Mouse (Mus musculus): ENCODE measurements around the gene Calhm3. TPM values are rescaled to one million over a fixed set of nuclear protein-coding genes. Genes with fewer than 3 reads are reported as not detected.

The Calhm3 gene
- polyA plus RNA-seq, 1 experiment from 2014 or later = not detected

DNA sequence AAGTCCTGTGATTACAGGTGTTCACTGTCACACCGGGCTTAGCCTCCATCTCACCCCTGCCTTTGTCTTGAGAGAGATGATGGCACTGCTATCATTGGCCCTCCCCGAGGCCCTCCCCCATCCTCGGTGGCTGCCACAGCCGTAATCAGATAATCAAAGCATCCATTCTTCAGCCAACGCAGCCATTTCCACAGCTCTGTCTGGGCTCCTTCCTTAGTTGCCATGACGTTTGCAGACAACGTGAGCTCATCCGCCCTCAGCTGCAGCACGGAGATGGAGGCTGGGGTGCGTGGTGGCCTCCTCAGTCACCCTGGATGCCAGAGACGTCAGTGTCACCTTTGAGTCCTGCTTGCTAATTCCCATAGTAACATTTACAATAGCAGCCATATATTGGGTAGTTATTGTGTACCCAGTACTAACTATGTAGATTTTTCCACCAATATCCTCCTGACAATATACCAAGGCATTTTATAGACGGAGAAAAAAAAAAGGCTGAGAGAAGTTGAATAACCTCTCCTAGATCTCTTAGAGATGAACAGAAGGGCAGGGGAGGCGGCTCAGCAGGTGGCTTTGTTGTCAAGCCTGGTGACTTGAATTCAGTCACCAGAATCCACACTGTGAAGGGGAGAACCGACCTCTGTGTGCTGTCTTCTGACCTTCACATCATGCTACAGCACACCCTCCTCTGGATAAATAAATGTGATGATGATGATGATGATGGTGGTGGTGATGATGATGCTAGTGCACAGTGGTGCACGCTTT is 29.1 kb upstream of the Calhm3 start:
- no peak overlapping the region for H3K4me2 ChIP-seq (replicated peaks; ENCODE audit: low read depth, low read length)
- H3K27ac ChIP-seq (ENCODE audit: low read depth, low read length) = no peak overlapping the region
- ATAC-seq (ENCODE audit: low FRiP score, low TSS enrichment) = no peak
- no peaks in the 10 kb centered on the region for H3K4me1 ChIP-seq (ENCODE audit: control insufficient read depth, insufficient read depth, low read length)
- H3K27me3 ChIP-seq (ENCODE audit: control insufficient read depth, insufficient read depth, low read length) = no peaks in the 10 kb centered on the region
- 49% methylated on average over 15 of the region's 15 CpGs for WGBS
- no peaks in the 10 kb centered on the region for H3K36me3 ChIP-seq (ENCODE audit: control insufficient read depth, insufficient read depth, low read length)
- no peak overlapping the region for H3K4me3 ChIP-seq (ENCODE audit: low read length)
- H3K9ac ChIP-seq (ENCODE audit: low read depth, low read length) = no peak overlapping the region
- H3K9me3 ChIP-seq (ENCODE audit: control insufficient read depth, low read length) = peaks cover 6% of the 10 kb centered on the region; the same call in 1 of the 2 replicates

DNA sequence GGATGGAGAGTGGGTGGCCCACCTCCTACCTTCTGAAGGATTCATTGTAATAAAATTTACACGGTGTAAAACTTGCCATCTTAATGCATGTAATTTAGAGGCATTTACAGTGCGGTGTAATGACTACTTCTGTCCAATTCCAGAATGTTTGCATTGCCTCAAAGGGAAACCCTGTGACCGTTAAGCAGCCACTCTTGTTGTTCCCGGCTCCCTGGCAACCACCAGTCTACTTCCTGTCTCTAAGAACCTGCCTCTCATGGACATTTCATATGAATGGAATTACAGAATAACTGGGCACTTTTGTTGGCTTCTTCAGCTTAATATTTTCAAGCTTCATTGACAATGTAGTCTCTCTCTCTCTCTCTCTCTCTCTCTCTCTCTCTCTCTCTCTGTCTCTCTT is 27.2 kb upstream of the Calhm3 start:
- 57% methylated on average over 4 of the region's 4 CpGs for WGBS
- no peak for ATAC-seq (ENCODE audit: low FRiP score, low TSS enrichment)

DNA sequence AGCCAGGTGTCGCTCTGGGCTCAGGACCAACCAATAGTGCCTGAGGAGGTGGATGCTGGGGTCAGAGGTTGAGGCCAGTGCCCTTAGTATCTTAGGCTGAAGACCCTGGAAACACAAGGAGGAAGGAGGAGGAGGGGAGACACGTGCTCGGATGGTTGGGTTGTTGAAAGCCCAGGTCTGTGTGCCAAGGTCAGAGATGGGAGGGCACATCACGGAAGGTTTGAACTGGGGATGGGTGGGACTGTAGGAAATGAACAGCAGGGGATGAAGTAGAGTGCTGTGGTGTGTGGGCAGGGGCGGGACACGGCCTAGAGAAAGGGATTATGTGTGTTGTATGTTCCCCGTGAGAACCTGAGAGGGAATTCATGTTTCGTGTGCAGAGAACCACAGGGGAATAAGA is 26.7 kb upstream of the Calhm3 start:
- Histone ChIP-seq H3K27me3 (ENCODE audit: control insufficient read depth, insufficient read depth, low read length) (peaks cover 18% of the 10 kb centered on the region; the same call in 1 of the 2 replicates), H3K4me3 (ENCODE audit: low read length) (no peak overlapping the region), H3K9ac (ENCODE audit: low read depth, low read length) (no peak overlapping the region), H3K27ac (ENCODE audit: low read depth, low read length) (no peak overlapping the region), H3K4me1 (ENCODE audit: control insufficient read depth, insufficient read depth, low read length) (0 out of 2 replicates have a peak, but pooled peaks cover 3% of the 10 kb centered on the region), H3K4me2 (replicated peaks; ENCODE audit: low read depth, low read length) (no peak overlapping the region), H3K36me3 (ENCODE audit: control insufficient read depth, insufficient read depth, low read length) (no peaks in the 10 kb centered on the region), H3K9me3 (ENCODE audit: control insufficient read depth, low read length) (peaks cover 6% of the 10 kb centered on the region; the same call in 1 of the 2 replicates)
- 53% methylated on average over 8 of the region's 8 CpGs for WGBS
- no peak for ATAC-seq (ENCODE audit: low FRiP score, low TSS enrichment)

More for the DNA sequence above, 27.2 kb upstream of the Calhm3 start:
- Histone ChIP-seq H3K9me3 (ENCODE audit: control insufficient read depth, low read length) (peaks cover 6% of the 10 kb centered on the region; the same call in 1 of the 2 replicates), H3K9ac (ENCODE audit: low read depth, low read length) (no peak overlapping the region), H3K27me3 (ENCODE audit: control insufficient read depth, insufficient read depth, low read length) (peaks cover 12% of the 10 kb centered on the region; the same call in 1 of the 2 replicates), H3K36me3 (ENCODE audit: control insufficient read depth, insufficient read depth, low read length) (no peaks in the 10 kb centered on the region), H3K27ac (ENCODE audit: low read depth, low read length) (no peak overlapping the region), H3K4me1 (ENCODE audit: control insufficient read depth, insufficient read depth, low read length) (0 out of 2 replicates have a peak, but pooled peaks cover 1% of the 10 kb centered on the region), H3K4me3 (ENCODE audit: low read length) (no peak overlapping the region), H3K4me2 (replicated peaks; ENCODE audit: low read depth, low read length) (no peak overlapping the region)

DNA sequence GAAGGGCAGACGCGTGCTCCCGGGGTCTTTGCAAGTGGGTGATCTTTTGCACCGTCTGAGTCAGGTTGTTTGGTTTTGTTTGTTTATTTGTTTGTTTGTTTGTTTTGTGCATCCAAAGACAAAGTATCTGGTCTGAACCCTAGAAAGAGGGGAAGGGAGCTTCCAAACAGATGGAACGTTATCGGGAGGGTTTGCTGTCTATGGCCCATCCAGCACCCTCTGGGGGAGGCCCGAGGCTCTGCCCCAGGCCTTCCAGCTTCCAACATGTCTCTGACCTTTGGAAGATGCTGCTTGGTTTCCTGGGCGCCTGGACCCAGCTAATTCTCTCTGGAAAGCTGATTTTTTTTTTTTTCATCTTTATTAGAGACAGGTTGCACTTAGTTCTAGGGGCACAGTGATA is 22.4 kb upstream of the Calhm3 start:
- WGBS = 17% methylated on average over 8 of the region's 8 CpGs
- H3K4me2 ChIP-seq (replicated peaks; ENCODE audit: low read depth, low read length) = peak overlapping the region; percentile 99; the same call in 1 of the 2 replicates
- no peak overlapping the region for H3K9ac ChIP-seq (ENCODE audit: low read depth, low read length)

DNA sequence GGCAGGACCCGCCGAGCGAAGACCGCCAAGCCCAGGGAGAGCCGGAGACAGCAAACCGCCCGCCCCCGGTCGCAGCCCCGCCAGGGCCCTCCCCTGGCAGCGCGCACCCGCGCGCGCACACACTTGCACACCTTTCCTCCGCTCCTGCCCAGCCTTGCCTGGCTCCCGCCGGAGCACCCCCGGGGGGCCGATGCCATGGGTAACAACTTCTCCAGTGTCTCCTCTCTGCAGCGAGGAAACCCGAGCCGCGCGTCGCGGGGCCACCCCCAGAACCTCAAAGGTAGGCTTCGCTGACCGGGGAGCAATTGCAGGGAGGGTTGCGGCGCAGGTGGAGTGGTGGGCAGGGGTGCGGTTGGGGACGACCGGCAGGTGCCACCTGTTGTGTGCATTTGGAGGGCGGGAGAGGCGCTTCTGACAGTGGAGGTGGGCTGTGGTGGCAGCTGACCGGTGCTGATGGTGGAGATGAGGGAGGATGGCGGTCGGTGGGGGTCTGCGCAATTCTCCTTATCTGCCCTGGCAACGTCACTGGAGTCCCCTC is 21.8 kb upstream of the Calhm3 start:
- no peak overlapping the region for H3K27ac ChIP-seq (ENCODE audit: low read depth, low read length)
- peaks cover 10% of the 10 kb centered on the region; the same call in 1 of the 2 replicates for H3K4me1 ChIP-seq (ENCODE audit: control insufficient read depth, insufficient read depth, low read length)
- H3K9ac ChIP-seq (ENCODE audit: low read depth, low read length) = peak overlapping the region; percentile 63
- H3K36me3 ChIP-seq (ENCODE audit: control insufficient read depth, insufficient read depth, low read length) = no peaks in the 10 kb centered on the region
- H3K9me3 ChIP-seq (ENCODE audit: control insufficient read depth, low read length) = peaks cover 6% of the 10 kb centered on the region; the same call in 1 of the 2 replicates
- peaks cover 27% of the 10 kb centered on the region; the same call in 1 of the 2 replicates for H3K27me3 ChIP-seq (ENCODE audit: control insufficient read depth, insufficient read depth, low read length)
- H3K4me3 ChIP-seq (ENCODE audit: low read length) = peak overlapping the region; percentile 69
- WGBS = under 1% methylated on average over 32 of the region's 42 CpGs
- ATAC-seq (ENCODE audit: low FRiP score, low TSS enrichment) = peak; percentile 30; the same call in 1 of the 2 replicates
- H3K4me2 ChIP-seq (replicated peaks; ENCODE audit: low read depth, low read length) = peak overlapping the region; percentile 99

More for the DNA sequence above, 22.4 kb upstream of the Calhm3 start:
- ATAC-seq (ENCODE audit: low FRiP score, low TSS enrichment) = no peak
- Histone ChIP-seq H3K27ac (ENCODE audit: low read depth, low read length) (no peak overlapping the region), H3K4me1 (ENCODE audit: control insufficient read depth, insufficient read depth, low read length) (peaks cover 10% of the 10 kb centered on the region; the same call in 1 of the 2 replicates), H3K27me3 (ENCODE audit: control insufficient read depth, insufficient read depth, low read length) (peaks cover 27% of the 10 kb centered on the region; the same call in 1 of the 2 replicates), H3K4me3 (ENCODE audit: low read length) (peak overlapping the region; percentile 69; the same call in 1 of the 2 replicates), H3K9me3 (ENCODE audit: control insufficient read depth, low read length) (peaks cover 6% of the 10 kb centered on the region; the same call in 1 of the 2 replicates), H3K36me3 (ENCODE audit: control insufficient read depth, insufficient read depth, low read length) (no peaks in the 10 kb centered on the region)

DNA sequence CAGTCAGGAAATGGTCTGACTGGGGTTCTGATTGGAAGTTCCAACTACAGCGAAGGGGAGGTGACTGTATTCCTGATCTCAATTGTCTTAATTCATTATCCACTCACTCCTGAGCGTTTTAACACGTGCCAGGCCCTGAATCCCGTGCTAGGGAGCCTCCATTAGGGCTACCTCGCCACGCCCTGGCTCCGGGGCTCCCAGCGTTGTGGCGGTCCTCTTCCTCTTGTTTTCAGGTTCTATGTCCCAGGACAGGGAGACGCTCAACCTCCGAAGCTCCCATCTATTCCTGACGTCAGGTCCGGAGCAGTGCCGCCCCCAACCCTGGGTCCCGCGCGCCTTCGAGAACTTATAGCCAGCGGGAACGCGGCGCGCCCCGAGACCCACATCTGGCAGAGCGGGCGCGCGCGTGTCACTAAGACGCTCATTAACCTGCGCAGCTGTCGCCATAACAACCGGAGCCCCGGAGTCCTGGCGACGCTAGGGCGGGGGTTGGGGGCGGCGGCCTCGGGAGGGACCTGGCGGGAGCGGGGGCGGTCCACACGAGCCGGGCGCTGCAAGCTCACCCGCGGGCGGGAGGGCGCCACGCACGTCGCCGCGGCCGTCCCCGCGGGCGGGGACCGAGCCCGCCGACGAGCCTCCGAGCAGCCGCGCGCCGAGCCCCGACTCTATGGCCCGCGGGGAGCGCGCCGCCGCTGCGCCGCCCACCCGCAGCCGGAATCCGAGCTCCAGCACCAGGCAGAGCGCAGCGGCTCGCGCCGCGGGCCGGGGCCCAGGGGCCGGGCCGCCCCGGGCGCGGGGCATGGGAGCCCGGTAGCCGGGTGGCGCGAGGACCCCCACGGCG is 21.1 kb upstream of the Calhm3 start, which contains the start of gene Neurl1a:
TSS of gene Neurl1a (plus strand) at position 390 of the 841 bp plus-strand sequence.
- WGBS = under 1% methylated on average over 66 of the region's 98 CpGs
- peaks cover 6% of the 10 kb centered on the region; the same call in 1 of the 2 replicates for H3K9me3 ChIP-seq (ENCODE audit: control insufficient read depth, low read length)
- peak within 1 kb of the TSS; percentile 69 for H3K4me3 ChIP-seq (ENCODE audit: low read length)

DNA sequence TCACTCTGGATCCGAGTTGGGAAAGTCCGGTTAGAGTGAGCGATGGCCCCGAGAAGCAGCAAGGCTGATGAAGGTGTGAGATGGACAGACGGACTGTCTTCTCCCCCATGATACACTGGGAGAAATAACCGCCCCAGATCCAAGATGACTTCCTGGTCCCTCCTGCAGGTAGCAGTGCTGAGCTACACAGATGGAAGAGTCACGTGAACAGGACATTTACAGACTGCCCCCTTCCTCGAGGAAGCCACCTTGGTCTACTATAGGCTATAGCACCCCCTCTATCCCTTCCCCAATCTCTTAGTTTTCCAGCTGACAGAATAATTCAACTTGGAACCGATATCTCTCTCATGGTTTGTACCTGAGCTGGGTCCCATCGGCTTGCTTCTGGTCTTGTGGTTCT is 20.4 kb upstream of the Calhm3 start:
- Histone ChIP-seq H3K9me3 (ENCODE audit: control insufficient read depth, low read length) (peaks cover 6% of the 10 kb centered on the region; the same call in 1 of the 2 replicates), H3K27ac (ENCODE audit: low read depth, low read length) (no peak overlapping the region), H3K4me2 (replicated peaks; ENCODE audit: low read depth, low read length) (peak overlapping the region; percentile 99), H3K4me3 (ENCODE audit: low read length) (peak overlapping the region; percentile 69), H3K4me1 (ENCODE audit: control insufficient read depth, insufficient read depth, low read length) (peaks cover 10% of the 10 kb centered on the region; the same call in 1 of the 2 replicates), H3K27me3 (ENCODE audit: control insufficient read depth, insufficient read depth, low read length) (peaks cover 27% of the 10 kb centered on the region; the same call in 1 of the 2 replicates), H3K36me3 (ENCODE audit: control insufficient read depth, insufficient read depth, low read length) (no peaks in the 10 kb centered on the region), H3K9ac (ENCODE audit: low read depth, low read length) (0 out of 2 replicates have a peak overlapping the region, but pooled peaks have one; percentile 63)
- no peak for ATAC-seq (ENCODE audit: low FRiP score, low TSS enrichment)
- 17% methylated on average over 10 of the region's 10 CpGs for WGBS

More for the DNA sequence above, 21.1 kb upstream of the Calhm3 start, which contains the start of gene Neurl1a:
- Histone ChIP-seq H3K27ac (ENCODE audit: low read depth, low read length) (no peak within 1 kb of the TSS), H3K36me3 (ENCODE audit: control insufficient read depth, insufficient read depth, low read length) (no peaks in the 10 kb centered on the region), H3K4me2 (replicated peaks; ENCODE audit: low read depth, low read length) (peak within 1 kb of the TSS; percentile 99), H3K9ac (ENCODE audit: low read depth, low read length) (peak within 1 kb of the TSS; percentile 63), H3K4me1 (ENCODE audit: control insufficient read depth, insufficient read depth, low read length) (peaks cover 10% of the 10 kb centered on the region; the same call in 1 of the 2 replicates), H3K27me3 (ENCODE audit: control insufficient read depth, insufficient read depth, low read length) (peaks cover 27% of the 10 kb centered on the region; the same call in 1 of the 2 replicates)
- ATAC-seq (ENCODE audit: low FRiP score, low TSS enrichment) = peak; percentile 63

DNA sequence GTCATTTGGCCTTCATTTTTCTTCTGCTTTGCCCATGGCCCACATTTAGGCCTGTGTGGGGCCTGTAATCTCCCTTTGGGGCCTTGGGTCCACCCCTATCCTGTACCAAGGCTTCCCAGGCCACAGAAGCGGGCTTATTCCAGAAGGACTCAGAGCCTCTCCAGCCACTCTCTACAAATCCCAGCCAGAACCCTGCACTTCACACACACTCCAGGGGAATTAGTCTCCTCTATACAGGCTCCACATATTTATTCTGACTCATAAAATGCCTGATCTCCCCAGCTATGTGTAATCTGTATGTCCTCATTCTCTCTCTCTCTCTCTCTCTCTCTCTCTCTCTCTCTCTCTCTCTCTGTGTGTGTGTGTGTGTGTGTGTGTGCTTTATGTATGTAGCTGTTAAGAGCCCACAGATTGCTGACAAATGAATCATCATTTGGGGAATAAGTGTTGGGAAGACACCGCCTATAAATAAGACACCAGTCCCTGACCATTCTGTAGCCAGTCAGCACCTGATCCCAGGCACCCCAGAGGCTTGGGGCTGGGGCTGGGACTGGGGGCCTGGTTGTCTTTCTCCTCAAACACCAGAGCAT is 19.4 kb upstream of the Calhm3 start:
- H3K9me3 ChIP-seq (ENCODE audit: control insufficient read depth, low read length) = peaks cover 2% of the 10 kb centered on the region; the same call in 1 of the 2 replicates
- no peaks in the 10 kb centered on the region for H3K36me3 ChIP-seq (ENCODE audit: control insufficient read depth, insufficient read depth, low read length)
- H3K9ac ChIP-seq (ENCODE audit: low read depth, low read length) = no peak overlapping the region
- ATAC-seq (ENCODE audit: low FRiP score, low TSS enrichment) = no peak
- H3K4me3 ChIP-seq (ENCODE audit: low read length) = no peak overlapping the region
- no peak overlapping the region for H3K4me2 ChIP-seq (replicated peaks; ENCODE audit: low read depth, low read length)
- 89% methylated on average over 2 of the region's 2 CpGs for WGBS
- peaks cover 27% of the 10 kb centered on the region; the same call in 1 of the 2 replicates for H3K27me3 ChIP-seq (ENCODE audit: control insufficient read depth, insufficient read depth, low read length)
- H3K27ac ChIP-seq (ENCODE audit: low read depth, low read length) = no peak overlapping the region
- H3K4me1 ChIP-seq (ENCODE audit: control insufficient read depth, insufficient read depth, low read length) = peaks cover 10% of the 10 kb centered on the region; the same call in 1 of the 2 replicates
